Mouse (Mus musculus) heart, adult 2 months (tissue): ENCODE measurements around the gene Mapk11. TPM values are rescaled to one million over a fixed set of nuclear protein-coding genes. Genes with fewer than 3 reads are reported as not detected.

Source experiments
- DNase-seq, 2 experiments: peaks; one replicate each; pipeline ENCODE4 v3.0.0; 2021
- H3K27ac ChIP-seq: fragments of 200-600 bp; 2 replicates; pipeline ENCODE4 v1.8.1; 2022
- H3K27me3 ChIP-seq: fragments of 200-500 bp; 2 replicates; pipeline ENCODE4 v1.6.1; 2012; ENCODE audit warnings: mild to moderate bottlenecking, low read length, inconsistent platforms, mixed read lengths; ENCODE audit not compliant: control insufficient read depth, insufficient read depth
- H3K36me3 ChIP-seq: fragments of 200-500 bp; 2 replicates; pipeline ENCODE4 v1.6.1; 2012; ENCODE audit warnings: low read length, inconsistent platforms; ENCODE audit not compliant: control insufficient read depth, insufficient read depth
- H3K4me1 ChIP-seq: fragments of 200-500 bp; 2 replicates; pipeline ENCODE4 v1.6.1; 2011; ENCODE audit warnings: low read length; ENCODE audit not compliant: control insufficient read depth, insufficient read depth
- H3K4me3 ChIP-seq: fragments of 200-600 bp; 2 replicates; pipeline ENCODE4 v1.8.1; 2022
- H3K79me2 ChIP-seq: fragments of 200-500 bp; replicated peaks from 2 replicates; pipeline ENCODE4 v1.6.1; 2012; ENCODE audit warnings: mild to moderate bottlenecking, inconsistent platforms, low read length, moderate library complexity, mixed read lengths; ENCODE audit not compliant: control insufficient read depth, insufficient read depth
- H3K9ac ChIP-seq: fragments of 200-500 bp; 2 replicates; pipeline ENCODE4 v1.6.1; 2012; ENCODE audit warnings: low read depth, mild to moderate bottlenecking, control low read depth, inconsistent platforms, low read length, mixed read lengths
- CTCF ChIP-seq: fragments of 200-600 bp; IDR thresholded peaks from 2 replicates; pipeline ENCODE4 v1.8.1; 2022; ENCODE audit warnings: antibody characterized with exemption, mild to moderate bottlenecking, moderate library complexity
- EP300 ChIP-seq: fragments of 200-500 bp; IDR thresholded peaks from 2 replicates; pipeline ENCODE4 v1.6.1; 2011; ENCODE audit warnings: low read depth, low read length, control low read depth; ENCODE audit not compliant: insufficient read depth
- POLR2A ChIP-seq: fragments of 200-500 bp; IDR thresholded peaks from 2 replicates; pipeline ENCODE4 v1.6.1; 2011; ENCODE audit warnings: mild to moderate bottlenecking, low read depth, low read length, control low read depth; ENCODE audit not compliant: insufficient read depth
- WGBS: fragments of 180-500 bp; shearing (Covaris S2); methylation state at CpG from one replicate; pipeline ENCODE4 v1.1.7; 2018; 5-methylcytosine and 5-hydroxymethylcytosine counted together
- intact Hi-C: fragments of 180-260 bp; cut with DNase I; formaldehyde crosslinking; loops from one replicate; pipeline ENCODE4 v1.15.1; 2025
- long read RNA-seq: library from polyadenylated mRNA; stranded (forward); transcript quantifications from one replicate; pipeline ENCODE4 v2.0.0, GENCODE M21; 2021
- polyA plus RNA-seq: library from polyadenylated mRNA; depleted of rRNA; stranded (reverse); fragments of >200 nt; gene quantifications from 2 replicates; pipeline ENCODE4 v1.2.3, GENCODE M21; 2012; rRNA removed
- total RNA-seq, 2 experiments: library from RNA; stranded (reverse); gene quantifications; 2 replicates each; pipeline ENCODE4 v1.2.3; 2021

Gene Mapk11
- total RNA-seq (1 to 10 TPM; 1.9 to 2.0 TPM), polyA plus RNA-seq (4.7 and 5.2 TPM in 2 replicates)
- long read RNA-seq, partial matches to known transcripts = 0 of 3 reads
- long read RNA-seq, other reads (novel, unspliced or antisense) = 0 of 3 reads

GRCm38 (mm10) chr15:89149271-89150040 is at the start of gene Mapk11:
Gene Mapk11 (minus strand): TSS chr15:89149628.
- intact Hi-C loops = loop anchor here (10.0 kb wide), 1 partner anchor 225 kb away; the partner anchor contains the start of genes Odf3b, Sco2 and Tymp
- no peaks in the 10 kb centered on the region for H3K27me3 ChIP-seq
- peak within 1 kb of the TSS; percentile 78 for H3K9ac ChIP-seq
- peak within 1 kb of the TSS; percentile 80 for H3K4me3 ChIP-seq
- peaks cover 6% of the 10 kb centered on the region for H3K4me1 ChIP-seq
- WGBS = under 1% methylated on average over 61 of the region's 61 CpGs
- peak; percentile 72 to 75 for DNase-seq
- TF ChIP-seq CTCF = no peak
- TF ChIP-seq EP300 = no peak
- TF ChIP-seq POLR2A = no peak
- no peaks in the 10 kb centered on the region for H3K79me2 ChIP-seq
- peak within 1 kb of the TSS; percentile 80 for H3K27ac ChIP-seq
- H3K36me3 ChIP-seq = no peaks in the 10 kb centered on the region

- Histone ChIP-seq H3K36me3 (no peaks in the 10 kb centered on the region), H3K4me1 (peaks cover 6% of the 10 kb centered on the region), H3K27ac (peak overlapping the region; percentile 100), H3K79me2 (no peaks in the 10 kb centered on the region), H3K9ac (peak overlapping the region; percentile 68), H3K4me3 (peak overlapping the region; percentile 84), H3K27me3 (no peaks in the 10 kb centered on the region)
- DNase-seq = no peak
- TF ChIP-seq POLR2A (no peak), CTCF (no peak)
- 65% methylated on average over 15 of the region's 15 CpGs for WGBS
- intact Hi-C loops = loop anchor here (2.0 kb wide), 2 partner anchors 38 to 68 kb away; partner anchors contain the start of gene Hdac10
Observed at GRCm38 (mm10) chr15:89197056-89197455, 47.6 kb upstream of the Mapk11 start.

- Histone ChIP-seq H3K4me1 (peaks cover 6% of the 10 kb centered on the region), H3K36me3 (no peaks in the 10 kb centered on the region), H3K79me2 (no peaks in the 10 kb centered on the region), H3K9ac (peak within 1 kb of the TSS; percentile 98), H3K4me3 (peak within 1 kb of the TSS; percentile 84), H3K27me3 (no peaks in the 10 kb centered on the region), H3K27ac (peak within 1 kb of the TSS; percentile 100)
- WGBS = under 1% methylated on average over 38 of the region's 38 CpGs
- DNase-seq = peak; percentile 94 to 97
- TF ChIP-seq CTCF (peak; percentile 99), POLR2A (no peak; the same call in 1 of the 2 replicates), EP300 (peak; percentile 76; the same call in 1 of the 2 replicates)
- intact Hi-C loops = loop anchor here (1.0 to 2.0 kb wide), 4 partner anchors 15 to 68 kb away; partner anchors contain the start of genes Hdac10, Plxnb2 and Ppp6r2
Observed at GRCm38 (mm10) chr15:89196313-89196706, 46.9 kb upstream of the Mapk11 start, which contains the start of gene Dennd6b. Gene Dennd6b (minus strand): TSS chr15:89196496.

- DNase-seq = peak; percentile 93 to 94
- no peak for TF ChIP-seq CTCF
- TF ChIP-seq EP300 = no peak
- peak; percentile 95 for TF ChIP-seq POLR2A
- Histone ChIP-seq H3K36me3 (no peaks in the 10 kb centered on the region), H3K4me3 (peak overlapping the region; percentile 84), H3K27me3 (no peaks in the 10 kb centered on the region), H3K4me1 (peaks cover 6% of the 10 kb centered on the region), H3K79me2 (no peaks in the 10 kb centered on the region), H3K9ac (peak overlapping the region; percentile 98), H3K27ac (peak overlapping the region; percentile 100)
- intact Hi-C loops = loop anchor here (1.0 to 2.0 kb wide), 4 partner anchors 16 to 67 kb away; partner anchors contain the start of genes Hdac10, Plxnb2 and Ppp6r2
- under 1% methylated on average over 25 of the region's 25 CpGs for WGBS
Observed at GRCm38 (mm10) chr15:89195690-89196312, 46.4 kb upstream of the Mapk11 start.

GRCm38 (mm10) chr15:89195261-89195681 is 45.8 kb upstream of the Mapk11 start:
- H3K4me3 ChIP-seq = peak overlapping the region; percentile 84
- intact Hi-C loops = no loop called here
- no peaks in the 10 kb centered on the region for H3K36me3 ChIP-seq
- no peak overlapping the region for H3K9ac ChIP-seq
- H3K27ac ChIP-seq = peak overlapping the region; percentile 100
- TF ChIP-seq CTCF = no peak
- TF ChIP-seq POLR2A = no peak
- TF ChIP-seq EP300 = no peak
- WGBS = 60% methylated on average over 6 of the region's 6 CpGs
- DNase-seq = no peak
- H3K4me1 ChIP-seq = peaks cover 6% of the 10 kb centered on the region
- H3K27me3 ChIP-seq = no peaks in the 10 kb centered on the region
- no peaks in the 10 kb centered on the region for H3K79me2 ChIP-seq
